Mouse (Mus musculus): ENCODE results near the gene Slc7a15. TPM values are rescaled to one million over a fixed set of nuclear protein-coding genes. Genes with fewer than 3 reads are reported as not detected.

Gene Slc7a15
- total and polyA plus RNA-seq, 2 experiments from 2014 or later = 0.09 TPM; not detected in 1

DNA sequence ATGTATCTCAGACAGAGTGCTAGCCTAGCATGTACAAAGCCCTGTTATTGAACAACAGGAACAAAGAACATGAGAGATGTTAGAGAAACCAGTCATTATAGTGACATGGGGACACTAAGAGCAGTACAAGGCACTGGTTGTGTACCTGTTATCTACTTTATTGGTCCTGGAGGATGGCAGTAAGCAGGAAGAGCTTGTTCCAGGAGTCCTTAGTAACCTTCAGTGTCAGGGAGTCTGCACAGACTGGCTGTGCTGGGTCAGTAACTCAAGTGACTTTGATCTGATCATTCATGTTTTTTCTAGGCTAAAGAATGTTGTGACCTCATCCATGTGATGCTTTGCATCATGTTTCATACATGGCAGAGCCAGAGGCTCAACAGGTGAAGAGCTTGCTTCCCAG is 42.7 kb downstream of the Slc7a15 start:
- no peaks in the 10 kb centered on the region for H3K9me3 ChIP-seq (ENCODE audit: low read length)
- H3K27ac ChIP-seq = no peak overlapping the region
- no peaks in the 10 kb centered on the region for H3K27me3 ChIP-seq (ENCODE audit: insufficient read depth, low read length)
- H3K4me3 ChIP-seq (ENCODE audit: low read length) = no peak overlapping the region
- no peaks in the 10 kb centered on the region for H3K4me1 ChIP-seq (ENCODE audit: insufficient read depth, low read length)
- no peak for ATAC-seq
- no peak overlapping the region for H3K4me2 ChIP-seq (ENCODE audit: low read depth, low read length)
- DNase-seq (ENCODE audit: low spot score) = no peak
- no peaks in the 10 kb centered on the region for H3K36me3 ChIP-seq (ENCODE audit: insufficient read depth, low read length)
- no peak for TF ChIP-seq CTCF (IDR thresholded peaks at IDR 0.05; ENCODE audit: low read depth)
- no peak overlapping the region for H3K9ac ChIP-seq (replicated peaks; ENCODE audit: low read length)

DNA sequence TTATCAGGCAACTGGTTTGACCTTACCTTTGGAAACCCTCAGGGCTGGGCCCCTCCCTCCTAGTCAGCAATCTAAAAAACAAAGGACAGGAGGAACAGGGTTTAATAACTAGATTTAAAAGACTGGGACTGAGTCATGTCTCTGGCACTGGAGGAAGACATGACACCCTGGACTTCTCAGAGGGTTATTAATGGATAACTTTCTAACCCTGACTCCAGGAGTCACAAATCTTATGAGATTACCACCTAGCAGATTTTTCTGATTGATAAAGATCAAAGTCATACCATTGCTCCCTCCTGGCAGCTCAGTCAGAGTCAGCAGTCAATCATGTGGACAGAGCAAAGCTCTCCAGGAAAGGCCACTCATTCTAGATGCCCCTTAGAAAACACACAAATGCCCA is 43.4 kb downstream of the Slc7a15 start:
- Histone ChIP-seq H3K4me2 (ENCODE audit: low read depth, low read length) (no peak overlapping the region), H3K36me3 (ENCODE audit: insufficient read depth, low read length) (no peaks in the 10 kb centered on the region), H3K4me3 (ENCODE audit: low read length) (no peak overlapping the region), H3K27ac (no peak overlapping the region), H3K9ac (replicated peaks; ENCODE audit: low read length) (no peak overlapping the region), H3K4me1 (ENCODE audit: insufficient read depth, low read length) (no peaks in the 10 kb centered on the region), H3K27me3 (ENCODE audit: insufficient read depth, low read length) (no peaks in the 10 kb centered on the region), H3K9me3 (ENCODE audit: low read length) (no peaks in the 10 kb centered on the region)
- ATAC-seq (no peak), DNase-seq (ENCODE audit: low spot score) (no peak)
- TF ChIP-seq CTCF (IDR thresholded peaks at IDR 0.05; ENCODE audit: low read depth) = no peak

DNA sequence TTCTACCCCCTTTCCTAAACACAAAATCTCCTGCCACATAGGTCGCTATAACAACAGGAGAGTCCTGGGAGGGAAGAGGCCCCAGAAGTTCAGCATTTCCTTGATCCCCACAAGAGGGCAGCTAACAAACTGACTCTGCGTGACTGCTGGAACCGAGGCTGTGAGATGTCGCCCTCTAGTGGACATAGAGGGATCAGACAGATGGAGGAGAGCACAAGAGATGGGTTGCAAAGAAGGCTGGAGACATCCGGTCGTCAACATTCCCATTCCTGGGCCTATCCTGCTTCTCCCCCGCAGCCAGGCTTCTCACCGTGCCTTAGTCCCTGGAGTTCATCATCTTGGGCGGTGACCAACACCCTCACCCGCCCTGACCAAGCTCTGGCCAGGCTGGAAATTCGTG is 51.5 kb downstream of the Slc7a15 start:
- no peaks in the 10 kb centered on the region for H3K36me3 ChIP-seq (ENCODE audit: insufficient read depth, low read length)
- H3K4me1 ChIP-seq (ENCODE audit: insufficient read depth, low read length) = no peaks in the 10 kb centered on the region
- no peak overlapping the region for H3K4me2 ChIP-seq (ENCODE audit: low read depth, low read length)
- peak; percentile 98 for TF ChIP-seq CTCF (IDR thresholded peaks at IDR 0.05; ENCODE audit: low read depth)
- peak; percentile 87 for DNase-seq (ENCODE audit: low spot score)
- H3K27ac ChIP-seq = no peak overlapping the region
- WGBS = 25% methylated on average over 11 of the region's 11 CpGs
- H3K4me3 ChIP-seq (ENCODE audit: low read length) = no peak overlapping the region
- H3K9me3 ChIP-seq (ENCODE audit: low read length) = no peaks in the 10 kb centered on the region
- H3K27me3 ChIP-seq (ENCODE audit: insufficient read depth, low read length) = no peaks in the 10 kb centered on the region
- ATAC-seq = peak; percentile 86
- no peak overlapping the region for H3K9ac ChIP-seq (replicated peaks; ENCODE audit: low read length)

DNA sequence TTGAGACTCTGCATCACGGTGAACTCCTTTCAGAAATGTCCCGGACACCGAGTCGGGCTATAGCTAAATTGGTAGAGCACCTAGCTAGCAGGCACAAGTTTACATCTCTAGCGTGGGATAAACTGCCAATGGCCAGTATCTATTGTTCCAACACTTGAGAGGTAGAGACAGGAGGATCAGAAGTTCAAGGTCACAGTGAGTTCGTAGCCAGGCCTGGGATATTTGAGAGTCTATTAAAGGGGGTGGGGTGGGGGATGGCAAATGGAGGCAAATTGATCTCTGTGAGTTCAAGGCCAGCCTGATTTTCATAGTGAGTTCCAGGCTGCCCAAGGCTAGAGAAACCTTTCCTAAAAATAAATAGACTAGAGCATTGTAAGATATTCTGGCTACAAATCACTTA is 52.1 kb downstream of the Slc7a15 start:
- Histone ChIP-seq H3K27me3 (ENCODE audit: insufficient read depth, low read length) (no peaks in the 10 kb centered on the region), H3K4me2 (ENCODE audit: low read depth, low read length) (no peak overlapping the region), H3K9ac (replicated peaks; ENCODE audit: low read length) (no peak overlapping the region), H3K4me1 (ENCODE audit: insufficient read depth, low read length) (no peaks in the 10 kb centered on the region), H3K27ac (no peak overlapping the region), H3K4me3 (ENCODE audit: low read length) (no peak overlapping the region), H3K9me3 (ENCODE audit: low read length) (no peaks in the 10 kb centered on the region), H3K36me3 (ENCODE audit: insufficient read depth, low read length) (no peaks in the 10 kb centered on the region)
- WGBS = 86% methylated on average over 6 of the region's 6 CpGs
- TF ChIP-seq CTCF (IDR thresholded peaks at IDR 0.05; ENCODE audit: low read depth) = no peak
- ATAC-seq = no peak
- DNase-seq (ENCODE audit: low spot score) = no peak

GRCm38 (mm10) chr12:8545066-8545610 is 53.7 kb downstream of the Slc7a15 start:
- H3K4me1 ChIP-seq (ENCODE audit: insufficient read depth, low read length) = no peaks in the 10 kb centered on the region
- H3K9me3 ChIP-seq (ENCODE audit: low read length) = no peaks in the 10 kb centered on the region
- H3K27ac ChIP-seq = no peak overlapping the region
- H3K4me3 ChIP-seq (ENCODE audit: low read length) = no peak overlapping the region
- no peaks in the 10 kb centered on the region for H3K27me3 ChIP-seq (ENCODE audit: insufficient read depth, low read length)
- no peak overlapping the region for H3K9ac ChIP-seq (replicated peaks; ENCODE audit: low read length)
- no peaks in the 10 kb centered on the region for H3K36me3 ChIP-seq (ENCODE audit: insufficient read depth, low read length)
- no peak for TF ChIP-seq CTCF (IDR thresholded peaks at IDR 0.05; ENCODE audit: low read depth)
- ATAC-seq (no peak), DNase-seq (ENCODE audit: low spot score) (no peak)
- WGBS = 71% methylated on average over 5 of the region's 5 CpGs
- H3K4me2 ChIP-seq (ENCODE audit: low read depth, low read length) = no peak overlapping the region

DNA sequence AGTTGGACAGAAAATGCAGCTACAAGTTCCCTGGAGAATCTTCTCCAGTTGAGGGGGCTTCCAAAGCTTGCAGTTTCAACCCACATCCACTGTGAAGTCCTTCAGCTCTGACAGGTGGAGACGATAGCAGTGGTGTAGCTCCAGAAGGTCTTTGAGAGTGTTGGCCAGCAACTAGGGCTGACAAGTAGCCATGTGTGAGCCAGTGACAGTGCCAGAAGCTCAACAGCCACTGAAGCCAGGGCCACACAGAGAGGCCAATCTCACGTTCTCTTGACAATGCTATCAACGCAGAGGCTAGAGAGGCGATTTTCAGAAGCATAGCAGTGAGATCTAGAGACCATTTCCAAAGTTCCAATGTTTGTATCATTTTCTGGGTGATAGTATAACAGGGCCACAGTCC is 56.5 kb downstream of the Slc7a15 start:
- H3K4me3 ChIP-seq (ENCODE audit: low read length) = no peak overlapping the region
- H3K36me3 ChIP-seq (ENCODE audit: insufficient read depth, low read length) = no peaks in the 10 kb centered on the region
- H3K4me1 ChIP-seq (ENCODE audit: insufficient read depth, low read length) = no peaks in the 10 kb centered on the region
- no peak overlapping the region for H3K4me2 ChIP-seq (ENCODE audit: low read depth, low read length)
- WGBS = 83% methylated on average over 4 of the region's 4 CpGs
- H3K9ac ChIP-seq (replicated peaks; ENCODE audit: low read length) = no peak overlapping the region
- TF ChIP-seq CTCF (IDR thresholded peaks at IDR 0.05; ENCODE audit: low read depth) = no peak
- DNase-seq (ENCODE audit: low spot score) (no peak), ATAC-seq (no peak)
- H3K27me3 ChIP-seq (ENCODE audit: insufficient read depth, low read length) = no peaks in the 10 kb centered on the region
- H3K9me3 ChIP-seq (ENCODE audit: low read length) = no peaks in the 10 kb centered on the region
- no peak overlapping the region for H3K27ac ChIP-seq

DNA sequence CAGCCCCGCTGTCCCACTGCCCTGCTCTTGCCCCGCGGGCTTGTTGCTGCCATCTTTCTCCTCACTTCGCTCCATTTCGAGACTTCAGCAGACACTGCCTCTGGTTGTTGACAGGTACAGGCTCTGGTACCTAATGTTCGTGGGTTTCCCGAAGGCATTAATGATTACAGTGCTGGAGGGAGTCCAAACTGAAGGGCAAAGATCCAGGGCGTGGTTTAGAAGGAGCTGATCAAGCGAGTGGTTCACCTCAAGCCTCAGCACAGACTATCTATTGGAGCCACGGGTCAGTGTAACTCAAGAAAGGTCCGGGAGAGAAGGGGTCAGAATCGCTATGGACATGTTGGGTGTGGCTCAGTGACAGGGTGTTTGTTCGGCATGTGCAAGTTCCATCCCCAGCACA is 59.4 kb downstream of the Slc7a15 start:
- DNase-seq (ENCODE audit: low spot score) = no peak
- Histone ChIP-seq H3K36me3 (ENCODE audit: insufficient read depth, low read length) (no peaks in the 10 kb centered on the region), H3K27ac (no peak overlapping the region), H3K4me2 (ENCODE audit: low read depth, low read length) (no peak overlapping the region), H3K4me3 (ENCODE audit: low read length) (no peak overlapping the region), H3K9me3 (ENCODE audit: low read length) (no peaks in the 10 kb centered on the region), H3K9ac (replicated peaks; ENCODE audit: low read length) (no peak overlapping the region), H3K4me1 (ENCODE audit: insufficient read depth, low read length) (0 out of 2 replicates have a peak, but pooled peaks cover 4% of the 10 kb centered on the region), H3K27me3 (ENCODE audit: insufficient read depth, low read length) (no peaks in the 10 kb centered on the region)
- no peak for TF ChIP-seq CTCF (IDR thresholded peaks at IDR 0.05; ENCODE audit: low read depth)
- WGBS = 92% methylated on average over 13 of the region's 13 CpGs
- no peak for ATAC-seq

Measured in hindbrain, postnatal 0 days (tissue).